Mouse (Mus musculus): ENCODE results near the gene Ap1g2.

The Ap1g2 gene

GRCm38 (mm10) chr14:55105836-55106809 lies at the start of gene Ap1g2:
Ap1g2 (minus strand) TSS chr14:55106593.
- TF ChIP-seq NANOG (IDR thresholded peaks at IDR 0.05; ENCODE audit: borderline replicate concordance, low read length) = no peak
- no peak for TF ChIP-seq POU5F1 (IDR thresholded peaks at IDR 0.05; ENCODE audit: borderline replicate concordance, low read length)
- no peak for TF ChIP-seq CTCF (conservative IDR thresholded peaks at IDR 0.05; ENCODE audit: low read length)
- H3K4me1 ChIP-seq (replicated peaks; ENCODE audit: low read depth, low read length) = peaks cover 70% of the 10 kb centered on the region
- H3K9me3 ChIP-seq (ENCODE audit: low read length) = no peaks in the 10 kb centered on the region
- H3K27me3 ChIP-seq (ENCODE audit: insufficient read depth, low read length) = peaks cover 38% of the 10 kb centered on the region
- H3K36me3 ChIP-seq (ENCODE audit: insufficient read depth, low read length) = peaks cover 27% of the 10 kb centered on the region
- H3K4me3 ChIP-seq (replicated peaks; ENCODE audit: low read length) = peak within 1 kb of the TSS; percentile 82

DNA sequence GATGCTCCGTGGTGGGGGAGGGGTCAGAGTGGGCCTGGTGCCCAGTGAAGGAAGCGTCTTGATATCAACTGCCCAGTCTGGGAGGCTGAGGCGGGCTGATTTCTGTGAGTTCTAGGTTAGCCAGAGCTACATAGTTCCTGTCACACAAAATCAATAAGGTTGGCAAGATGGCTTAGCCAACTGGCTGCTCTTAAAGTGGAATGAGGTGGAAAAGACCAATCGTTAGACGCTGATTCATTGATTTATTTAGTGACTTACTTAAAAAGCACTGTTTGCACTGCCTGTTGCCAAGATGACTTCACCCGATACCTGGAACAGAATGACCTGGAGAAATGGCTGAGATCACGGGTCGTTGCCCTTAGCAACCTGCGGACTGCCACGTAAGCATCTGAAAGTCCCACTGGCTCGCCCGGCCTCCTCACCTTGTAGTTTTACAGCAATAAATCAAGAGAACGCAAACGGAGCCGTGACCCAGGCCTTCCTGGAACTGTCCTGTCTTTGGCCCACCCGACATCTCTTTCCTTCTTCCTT lies 46.6 kb upstream of the Ap1g2 start:
- Histone ChIP-seq H3K9me3 (ENCODE audit: low read length) (no peaks in the 10 kb centered on the region), H3K36me3 (ENCODE audit: insufficient read depth, low read length) (no peaks in the 10 kb centered on the region), H3K4me3 (replicated peaks; ENCODE audit: low read length) (no peak overlapping the region; the same call in 1 of the 2 replicates), H3K4me1 (replicated peaks; ENCODE audit: low read depth, low read length) (0 out of 2 replicates have a peak, but pooled peaks cover 6% of the 10 kb centered on the region), H3K27me3 (ENCODE audit: insufficient read depth, low read length) (peaks cover 5% of the 10 kb centered on the region; the same call in 1 of the 2 replicates)
- TF ChIP-seq NANOG (IDR thresholded peaks at IDR 0.05; ENCODE audit: borderline replicate concordance, low read length) (no peak), POU5F1 (IDR thresholded peaks at IDR 0.05; ENCODE audit: borderline replicate concordance, low read length) (no peak), CTCF (conservative IDR thresholded peaks at IDR 0.05; ENCODE audit: low read length) (no peak)

GRCm38 (mm10) chr14:55152174-55152573 lies 45.8 kb upstream of the Ap1g2 start:
- no peaks in the 10 kb centered on the region for H3K36me3 ChIP-seq (ENCODE audit: insufficient read depth, low read length)
- H3K27me3 ChIP-seq (ENCODE audit: insufficient read depth, low read length) = peaks cover 5% of the 10 kb centered on the region; the same call in 1 of the 2 replicates
- TF ChIP-seq POU5F1 (IDR thresholded peaks at IDR 0.05; ENCODE audit: borderline replicate concordance, low read length) (no peak), CTCF (conservative IDR thresholded peaks at IDR 0.05; ENCODE audit: low read length) (no peak), NANOG (IDR thresholded peaks at IDR 0.05; ENCODE audit: borderline replicate concordance, low read length) (no peak)
- no peaks in the 10 kb centered on the region for H3K9me3 ChIP-seq (ENCODE audit: low read length)
- no peak overlapping the region for H3K4me3 ChIP-seq (replicated peaks; ENCODE audit: low read length)
- H3K4me1 ChIP-seq (replicated peaks; ENCODE audit: low read depth, low read length) = 0 out of 2 replicates have a peak, but pooled peaks cover 6% of the 10 kb centered on the region

GRCm38 (mm10) chr14:55150985-55151384 lies 44.6 kb upstream of the Ap1g2 start:
- Histone ChIP-seq H3K36me3 (ENCODE audit: insufficient read depth, low read length) (no peaks in the 10 kb centered on the region), H3K4me1 (replicated peaks; ENCODE audit: low read depth, low read length) (0 out of 2 replicates have a peak, but pooled peaks cover 6% of the 10 kb centered on the region), H3K27me3 (ENCODE audit: insufficient read depth, low read length) (peaks cover 5% of the 10 kb centered on the region; the same call in 1 of the 2 replicates), H3K9me3 (ENCODE audit: low read length) (no peaks in the 10 kb centered on the region), H3K4me3 (replicated peaks; ENCODE audit: low read length) (no peak overlapping the region)
- TF ChIP-seq CTCF (conservative IDR thresholded peaks at IDR 0.05; ENCODE audit: low read length) = no peak
- TF ChIP-seq POU5F1 (IDR thresholded peaks at IDR 0.05; ENCODE audit: borderline replicate concordance, low read length) = no peak
- no peak for TF ChIP-seq NANOG (IDR thresholded peaks at IDR 0.05; ENCODE audit: borderline replicate concordance, low read length)

- Histone ChIP-seq H3K9me3 (ENCODE audit: low read length) (no peaks in the 10 kb centered on the region), H3K4me3 (replicated peaks; ENCODE audit: low read length) (no peak overlapping the region), H3K27me3 (ENCODE audit: insufficient read depth, low read length) (0 out of 2 replicates have a peak, but pooled peaks cover 3% of the 10 kb centered on the region), H3K36me3 (ENCODE audit: insufficient read depth, low read length) (no peaks in the 10 kb centered on the region), H3K4me1 (replicated peaks; ENCODE audit: low read depth, low read length) (0 out of 2 replicates have a peak, but pooled peaks cover 6% of the 10 kb centered on the region)
- TF ChIP-seq NANOG (IDR thresholded peaks at IDR 0.05; ENCODE audit: borderline replicate concordance, low read length) (no peak), CTCF (conservative IDR thresholded peaks at IDR 0.05; ENCODE audit: low read length) (no peak), POU5F1 (IDR thresholded peaks at IDR 0.05; ENCODE audit: borderline replicate concordance, low read length) (no peak)
These were observed 42.6 kb upstream of the Ap1g2 start for GRCm38 (mm10) chr14:55149041-55149440.

- Histone ChIP-seq H3K4me3 (replicated peaks; ENCODE audit: low read length) (no peak overlapping the region), H3K4me1 (replicated peaks; ENCODE audit: low read depth, low read length) (0 out of 2 replicates have a peak, but pooled peaks cover 6% of the 10 kb centered on the region), H3K36me3 (ENCODE audit: insufficient read depth, low read length) (no peaks in the 10 kb centered on the region), H3K9me3 (ENCODE audit: low read length) (no peaks in the 10 kb centered on the region), H3K27me3 (ENCODE audit: insufficient read depth, low read length) (0 out of 2 replicates have a peak, but pooled peaks cover 3% of the 10 kb centered on the region)
- TF ChIP-seq NANOG (IDR thresholded peaks at IDR 0.05; ENCODE audit: borderline replicate concordance, low read length) = no peak
- peak; percentile 91 for TF ChIP-seq CTCF (conservative IDR thresholded peaks at IDR 0.05; ENCODE audit: low read length)
- no peak for TF ChIP-seq POU5F1 (IDR thresholded peaks at IDR 0.05; ENCODE audit: borderline replicate concordance, low read length)
These were observed 42.0 kb upstream of the Ap1g2 start for GRCm38 (mm10) chr14:55148363-55148915.

- Histone ChIP-seq H3K9me3 (ENCODE audit: low read length) (no peaks in the 10 kb centered on the region), H3K27me3 (ENCODE audit: insufficient read depth, low read length) (0 out of 2 replicates have a peak, but pooled peaks cover 3% of the 10 kb centered on the region), H3K4me3 (replicated peaks; ENCODE audit: low read length) (no peak overlapping the region), H3K4me1 (replicated peaks; ENCODE audit: low read depth, low read length) (no peaks in the 10 kb centered on the region), H3K36me3 (ENCODE audit: insufficient read depth, low read length) (no peaks in the 10 kb centered on the region)
- TF ChIP-seq NANOG (IDR thresholded peaks at IDR 0.05; ENCODE audit: borderline replicate concordance, low read length) (no peak), CTCF (conservative IDR thresholded peaks at IDR 0.05; ENCODE audit: low read length) (no peak), POU5F1 (IDR thresholded peaks at IDR 0.05; ENCODE audit: borderline replicate concordance, low read length) (no peak)
These were observed 40.5 kb upstream of the Ap1g2 start for GRCm38 (mm10) chr14:55146829-55147401.

All from E14TG2a.4 (cell line).